Mouse (Mus musculus) neural tube, embryonic 10.5 days (tissue): ENCODE data around the gene Hdac9.
A peak's percentile ranks its signal among the peaks of the same experiment; 100 is the strongest.

Experiments used
- DNase-seq: peaks from one replicate; pipeline ENCODE4 v3.0.0-alpha.2; 2017; ENCODE audit warnings: low spot score; ENCODE audit errors: extremely low spot score

The Hdac9 gene

GRCm38 (mm10) chr12:34379681-34380080 lies 537.2 kb downstream of the Hdac9 start:
- no peak for DNase-seq

- DNase-seq: no peak
These were observed 538.3 kb downstream of the Hdac9 start for GRCm38 (mm10) chr12:34378637-34379036.

GRCm38 (mm10) chr12:34351906-34352305 lies 565.0 kb downstream of the Hdac9 start:
- DNase-seq: no peak

GRCm38 (mm10) chr12:34347529-34347928 lies 569.4 kb downstream of the Hdac9 start:
- no peak for DNase-seq

- DNase-seq: no peak
These were observed 574.1 kb downstream of the Hdac9 start for GRCm38 (mm10) chr12:34342761-34343160.

GRCm38 (mm10) chr12:34338886-34339285 lies 578.0 kb downstream of the Hdac9 start:
- DNase-seq: no peak

GRCm38 (mm10) chr12:34334455-34335084 lies 582.3 kb downstream of the Hdac9 start:
- DNase-seq: no peak

GRCm38 (mm10) chr12:34332884-34333283 lies 584.0 kb downstream of the Hdac9 start:
- no peak for DNase-seq

- DNase-seq: no peak
These were observed 589.8 kb downstream of the Hdac9 start for GRCm38 (mm10) chr12:34327111-34327510.

GRCm38 (mm10) chr12:34312113-34312719 lies 604.7 kb downstream of the Hdac9 start:
- DNase-seq: no peak

- DNase-seq: no peak
These were observed 611.4 kb downstream of the Hdac9 start for GRCm38 (mm10) chr12:34305453-34305852.

GRCm38 (mm10) chr12:34292346-34292745 lies 624.5 kb downstream of the Hdac9 start:
- DNase-seq: no peak

GRCm38 (mm10) chr12:34287218-34287617 lies 629.7 kb downstream of the Hdac9 start:
- no peak for DNase-seq

GRCm38 (mm10) chr12:34284888-34285287 lies 632.0 kb downstream of the Hdac9 start:
- DNase-seq: no peak

- DNase-seq: no peak
These were observed 632.5 kb downstream of the Hdac9 start for GRCm38 (mm10) chr12:34284396-34284795.

GRCm38 (mm10) chr12:34278822-34279221 lies 638.1 kb downstream of the Hdac9 start:
- no peak for DNase-seq

- no peak for DNase-seq
These were observed 643.1 kb downstream of the Hdac9 start for GRCm38 (mm10) chr12:34273816-34274215.

GRCm38 (mm10) chr12:34270096-34270495 lies 646.8 kb downstream of the Hdac9 start:
- no peak for DNase-seq

- DNase-seq: peak; percentile 26
These were observed 647.3 kb downstream of the Hdac9 start for GRCm38 (mm10) chr12:34269472-34270040.

GRCm38 (mm10) chr12:34259651-34260050 lies 657.2 kb downstream of the Hdac9 start:
- DNase-seq: no peak

- DNase-seq: no peak
These were observed 667.7 kb downstream of the Hdac9 start for GRCm38 (mm10) chr12:34249160-34249559.

GRCm38 (mm10) chr12:34248193-34249121 lies 668.4 kb downstream of the Hdac9 start:
- peak; percentile 25 for DNase-seq
